Mouse (Mus musculus) gastrocnemius, postnatal 25 days (tissue): ENCODE results near the gene Mrpl33. TPM values are rescaled to one million over a fixed set of nuclear protein-coding genes. Genes with fewer than 3 reads are reported as not detected.

Experiments
- DNase-seq: peaks from one replicate; pipeline ENCODE4 v3.0.0; 2022
- total RNA-seq, 2 experiments: library from RNA; stranded (reverse); gene quantifications; 1 replicate in 1 of 2; 2 replicates in 1 of 2; pipeline ENCODE4 v1.2.3; 2021

Mrpl33 gene
- total RNA-seq, 2 experiments from 2014 or later: 244 to 251 TPM

- DNase-seq: no peak
Observed at GRCm38 (mm10) chr5:31640542-31640941, 43.8 kb downstream of the Mrpl33 start.

DNA sequence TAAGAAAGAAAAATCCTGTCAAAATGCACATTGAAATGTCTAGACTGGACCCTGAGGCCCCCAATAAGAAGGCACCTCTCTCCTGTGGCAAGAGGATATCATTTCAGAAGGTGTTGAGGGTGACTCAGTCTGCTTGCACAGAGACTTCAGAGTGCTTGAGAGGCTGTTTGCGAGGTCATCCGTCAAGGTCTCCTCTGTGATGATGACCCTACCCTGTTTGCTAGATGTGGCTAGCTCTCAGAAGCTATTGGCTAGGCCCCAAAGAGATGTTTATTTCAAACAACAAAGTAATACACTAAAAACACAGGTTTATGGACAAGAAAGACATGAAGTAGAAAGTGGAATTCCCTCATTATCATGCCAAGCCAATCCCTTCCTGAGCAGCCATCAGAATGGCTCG, 45.6 kb downstream of the Mrpl33 start:
- no peak for DNase-seq

- no peak for DNase-seq
Observed at GRCm38 (mm10) chr5:31644272-31644671, 47.5 kb downstream of the Mrpl33 start.

DNA sequence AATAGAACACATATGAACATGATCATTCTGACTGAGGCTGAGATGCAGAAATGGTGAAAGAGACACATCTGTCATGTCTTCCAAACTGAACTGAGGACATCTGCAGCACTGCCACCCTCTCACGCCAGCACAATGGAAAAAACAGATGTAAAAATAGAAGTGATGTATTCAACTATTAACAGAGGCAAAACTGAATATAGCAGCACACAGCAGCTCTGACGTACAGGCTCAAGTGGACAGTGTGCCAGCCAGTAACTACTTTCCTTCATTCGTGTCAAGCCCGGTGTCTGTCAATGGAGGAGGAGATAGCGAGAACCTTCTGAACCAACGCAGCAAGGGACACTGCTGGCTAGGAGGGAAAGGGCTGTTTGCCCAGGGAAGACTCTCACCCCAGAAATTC, 48.1 kb downstream of the Mrpl33 start:
- no peak for DNase-seq

- no peak for DNase-seq
Observed at GRCm38 (mm10) chr5:31645798-31646197, 49.1 kb downstream of the Mrpl33 start.

DNA sequence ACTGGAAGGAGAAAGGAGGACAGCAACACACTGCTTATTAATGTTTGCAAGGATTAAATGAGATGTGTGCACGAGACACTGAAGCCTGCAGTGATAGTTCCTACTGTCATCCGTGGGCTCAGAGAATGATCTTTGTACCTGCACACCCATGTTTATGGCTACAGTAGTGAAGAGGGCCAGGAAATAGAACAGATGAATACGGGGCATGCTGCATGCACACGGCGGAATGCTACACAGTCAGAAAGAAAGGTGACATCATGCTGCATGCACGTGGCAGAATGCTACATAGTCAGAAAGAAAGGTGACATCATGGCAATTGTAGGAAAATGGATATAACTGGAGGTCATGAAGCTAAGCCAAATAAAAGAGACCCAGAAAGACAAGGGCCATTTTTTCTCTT, 49.8 kb downstream of the Mrpl33 start:
- DNase-seq: no peak

- DNase-seq: no peak
Observed at GRCm38 (mm10) chr5:31647327-31647726, 50.6 kb downstream of the Mrpl33 start.

DNA sequence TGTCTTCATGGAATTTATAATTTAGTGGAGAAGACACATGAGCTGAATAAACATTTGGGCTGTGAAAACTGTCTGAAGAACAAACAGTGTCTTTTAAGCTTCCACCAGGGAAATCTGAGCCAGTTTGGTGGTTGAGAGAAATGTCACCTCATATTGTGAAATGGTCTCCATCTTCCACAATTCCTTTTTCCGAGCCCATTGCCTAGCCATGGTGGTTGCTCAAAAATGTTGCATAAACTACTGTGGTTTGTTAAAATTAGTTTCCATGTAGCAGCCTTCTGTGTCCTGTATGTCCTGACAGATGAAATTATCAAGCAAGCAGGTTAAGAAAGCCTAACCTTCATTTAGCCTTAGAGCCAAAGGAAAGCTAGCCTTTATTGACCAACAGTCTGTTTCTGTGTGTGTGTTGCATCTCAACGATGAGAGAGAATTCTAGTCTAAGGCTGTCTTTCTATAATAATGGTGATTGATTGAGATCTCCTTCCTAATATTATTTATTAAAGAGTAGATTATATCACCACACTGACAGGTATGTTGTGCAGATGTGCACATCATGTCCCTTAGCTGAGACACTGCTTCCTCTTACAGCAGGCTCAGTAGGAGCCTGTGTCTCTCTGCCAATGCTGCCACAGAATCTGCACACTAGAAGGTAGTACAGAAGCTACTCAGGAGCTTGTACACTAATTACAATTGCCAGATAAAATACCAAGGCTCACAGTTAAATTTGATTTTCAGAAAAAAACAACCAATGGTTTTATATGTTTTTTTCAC, 54.0 kb downstream of the Mrpl33 start:
- no peak for DNase-seq

- DNase-seq: no peak
Observed at GRCm38 (mm10) chr5:31655688-31656190, 59.0 kb downstream of the Mrpl33 start.

GRCm38 (mm10) chr5:31666176-31666575, 69.4 kb downstream of the Mrpl33 start:
- DNase-seq: peak; percentile 39

GRCm38 (mm10) chr5:31668325-31668968, 71.7 kb downstream of the Mrpl33 start:
- DNase-seq: no peak

GRCm38 (mm10) chr5:31669984-31670383, 73.2 kb downstream of the Mrpl33 start:
- no peak for DNase-seq

DNA sequence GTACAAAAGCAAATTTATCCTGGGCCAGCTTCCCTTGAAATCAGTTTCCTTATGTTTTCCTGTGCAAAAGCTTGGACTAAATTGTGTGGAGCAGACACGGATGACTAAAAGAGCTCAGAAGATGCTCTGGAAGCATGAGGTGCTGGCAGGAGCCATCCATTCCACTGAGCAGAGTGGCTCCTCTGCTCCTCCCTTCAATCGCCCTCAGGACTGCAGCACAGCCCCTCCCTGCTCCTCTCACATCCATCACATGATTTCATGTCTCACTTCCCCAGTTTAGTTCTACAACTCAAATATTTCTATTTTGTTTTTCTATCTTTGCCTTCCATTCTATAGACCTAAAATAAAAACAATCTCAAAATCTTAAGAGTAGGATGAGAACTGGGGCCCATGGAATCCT, 74.4 kb downstream of the Mrpl33 start:
- no peak for DNase-seq

GRCm38 (mm10) chr5:31673431-31673830, 76.7 kb downstream of the Mrpl33 start:
- no peak for DNase-seq

DNA sequence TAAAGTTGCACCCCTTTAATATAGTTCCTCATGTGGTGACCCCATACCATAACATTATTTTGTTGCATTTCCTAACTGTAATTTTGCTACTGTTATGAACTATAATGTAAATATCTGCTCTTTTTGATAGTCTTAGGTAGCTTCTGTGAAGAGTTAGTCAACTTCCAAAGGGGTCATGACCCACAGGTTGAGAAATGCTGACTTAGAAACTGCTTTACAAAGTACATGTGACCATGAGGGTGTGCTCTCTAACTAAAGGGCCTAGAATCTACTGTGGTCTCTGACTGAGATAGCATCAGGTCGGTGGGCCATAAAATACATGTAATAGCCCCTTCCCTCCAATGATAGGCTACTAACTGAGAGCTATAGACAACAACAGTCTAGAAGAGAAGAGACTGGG, 81.3 kb downstream of the Mrpl33 start:
- no peak for DNase-seq

- no peak for DNase-seq
Observed at GRCm38 (mm10) chr5:31680183-31680582, 83.4 kb downstream of the Mrpl33 start.

DNA sequence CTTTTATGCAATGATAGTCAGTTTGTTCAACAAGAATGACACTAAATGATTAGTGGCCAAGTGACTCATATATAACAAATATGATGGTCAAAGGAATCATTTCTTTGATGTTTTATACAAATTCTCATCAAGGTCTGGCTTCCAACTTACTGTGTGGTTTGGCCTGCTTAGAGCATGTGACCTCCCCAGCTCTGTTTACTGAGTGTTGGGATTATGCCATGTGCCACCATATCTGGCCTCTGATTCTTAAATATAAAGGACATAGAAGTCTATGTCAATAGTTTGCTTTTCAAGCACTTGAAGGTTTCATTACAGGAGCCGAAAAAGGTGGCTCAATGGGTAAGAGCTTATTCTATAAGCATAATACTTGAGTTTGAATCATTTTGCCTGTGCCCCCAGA, 85.6 kb downstream of the Mrpl33 start:
- no peak for DNase-seq

GRCm38 (mm10) chr5:31686040-31686439, 89.3 kb downstream of the Mrpl33 start:
- no peak for DNase-seq

DNA sequence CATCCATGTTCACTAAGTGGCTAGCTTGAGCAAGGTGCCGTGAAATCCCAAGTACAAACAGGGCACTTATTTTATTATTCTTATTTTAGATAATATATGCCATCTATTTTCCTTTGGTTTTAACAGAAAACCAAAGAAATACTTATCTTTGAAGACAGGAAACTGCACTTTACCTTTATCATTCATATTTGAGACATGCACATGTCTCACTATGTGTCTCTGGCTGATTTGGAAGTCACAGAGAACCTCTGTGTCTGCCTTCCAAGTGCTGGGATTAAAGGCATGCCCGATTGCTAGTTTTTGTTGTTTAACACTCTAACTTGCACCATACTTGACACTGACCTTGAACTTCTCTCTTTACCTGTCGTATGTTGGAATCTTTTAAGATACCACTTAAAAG, 91.2 kb downstream of the Mrpl33 start:
- no peak for DNase-seq

DNA sequence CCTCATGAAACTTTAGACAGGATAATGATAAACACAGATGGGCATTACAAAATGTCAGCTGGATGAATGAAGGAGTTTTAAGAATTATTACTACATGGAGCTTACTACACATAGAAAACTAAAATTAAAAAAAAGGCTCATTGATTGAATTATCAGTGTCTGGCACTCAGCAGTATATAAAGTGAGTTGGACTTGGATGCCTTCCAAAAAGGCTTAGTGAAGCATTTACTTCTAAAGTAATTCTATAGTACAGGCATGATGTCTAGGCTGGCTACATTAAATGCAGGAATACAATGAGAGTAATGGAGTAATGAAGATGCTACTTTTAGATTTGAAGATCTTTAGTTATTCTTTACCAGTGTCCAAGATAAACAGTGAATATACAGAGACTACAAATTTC, 96.5 kb downstream of the Mrpl33 start:
- no peak for DNase-seq

- no peak for DNase-seq
Observed at GRCm38 (mm10) chr5:31696971-31697643, 100.4 kb downstream of the Mrpl33 start, which contains the start of gene Rbks. TSS of gene Rbks (minus strand) at chr5:31697627.

GRCm38 (mm10) chr5:31697644-31698296, 101.0 kb downstream of the Mrpl33 start, which contains the start of gene Babam2:
TSS of gene Babam2 (plus strand) at chr5:31697684.
- DNase-seq: peak; percentile 94
